Mouse (Mus musculus): ENCODE results near the gene Bik. TPM values are rescaled to one million over a fixed set of nuclear protein-coding genes. Genes with fewer than 3 reads are reported as not detected.

The Bik gene
- polyA plus RNA-seq, 1 experiment from 2014 or later = 1.5 TPM

- no peak overlapping the region for H3K4me2 ChIP-seq (replicated peaks)
- peaks cover 11% of the 10 kb centered on the region for H3K4me1 ChIP-seq
- H3K27me3 ChIP-seq (replicated peaks) = peaks cover 17% of the 10 kb centered on the region
- H3K27ac ChIP-seq = no peak overlapping the region
- no peak for ATAC-seq (ENCODE audit: low FRiP score, low read depth)
- no peak overlapping the region for H3K9ac ChIP-seq
- no peaks in the 10 kb centered on the region for H3K36me3 ChIP-seq
- H3K4me3 ChIP-seq = no peak overlapping the region
- whole genome bisulfite sequencing = 86% methylated on average over 6 of the region's 6 CpGs
- H3K9me3 ChIP-seq = 0 out of 2 replicates have a peak, but pooled peaks cover 4% of the 10 kb centered on the region
Observed at GRCm38 (mm10) chr15:83520861-83521382, 5.7 kb upstream of the Bik start.

- Histone ChIP-seq H3K4me1 (peaks cover 19% of the 10 kb centered on the region), H3K27me3 (replicated peaks) (peaks cover 36% of the 10 kb centered on the region), H3K9ac (no peak overlapping the region), H3K9me3 (no peaks in the 10 kb centered on the region), H3K4me3 (no peak overlapping the region), H3K27ac (no peak overlapping the region), H3K4me2 (replicated peaks) (no peak overlapping the region), H3K36me3 (no peaks in the 10 kb centered on the region)
- 30% methylated on average over 7 of the region's 7 CpGs for WGBS
- ATAC-seq (ENCODE audit: low FRiP score, low read depth) = no peak
Observed at GRCm38 (mm10) chr15:83523196-83523595, 3.5 kb upstream of the Bik start.

GRCm38 (mm10) chr15:83523638-83524332 lies 2.9 kb upstream of the Bik start:
- H3K27me3 ChIP-seq (replicated peaks) = peaks cover 41% of the 10 kb centered on the region
- no peak overlapping the region for H3K4me3 ChIP-seq
- H3K9ac ChIP-seq = no peak overlapping the region
- no peak overlapping the region for H3K27ac ChIP-seq
- H3K9me3 ChIP-seq = no peaks in the 10 kb centered on the region
- H3K4me2 ChIP-seq (replicated peaks) = no peak overlapping the region
- no peaks in the 10 kb centered on the region for H3K36me3 ChIP-seq
- no peak for ATAC-seq (ENCODE audit: low FRiP score, low read depth)
- H3K4me1 ChIP-seq = peaks cover 17% of the 10 kb centered on the region
- WGBS = 62% methylated on average over 14 of the region's 14 CpGs

- Histone ChIP-seq H3K4me2 (replicated peaks) (no peak overlapping the region), H3K36me3 (no peaks in the 10 kb centered on the region), H3K27ac (no peak overlapping the region), H3K9ac (no peak overlapping the region), H3K4me1 (peaks cover 17% of the 10 kb centered on the region), H3K4me3 (no peak overlapping the region), H3K9me3 (no peaks in the 10 kb centered on the region), H3K27me3 (replicated peaks) (peaks cover 37% of the 10 kb centered on the region)
- no peak for ATAC-seq (ENCODE audit: low FRiP score, low read depth)
- WGBS = 86% methylated on average over 3 of the region's 3 CpGs
Observed at GRCm38 (mm10) chr15:83524333-83524729, 2.3 kb upstream of the Bik start.

- no peaks in the 10 kb centered on the region for H3K36me3 ChIP-seq
- WGBS = under 1% methylated on average over 26 of the region's 26 CpGs
- ATAC-seq (ENCODE audit: low FRiP score, low read depth) = peak; percentile 17; the same call in 1 of the 2 replicates
- peaks cover 35% of the 10 kb centered on the region for H3K27me3 ChIP-seq (replicated peaks)
- H3K9me3 ChIP-seq = no peaks in the 10 kb centered on the region
- peak overlapping the region; percentile 93 for H3K4me2 ChIP-seq (replicated peaks)
- no peak overlapping the region for H3K27ac ChIP-seq
- H3K4me1 ChIP-seq = peaks cover 17% of the 10 kb centered on the region
- peak overlapping the region; percentile 49 for H3K4me3 ChIP-seq
- peak overlapping the region; percentile 42 for H3K9ac ChIP-seq
Observed at GRCm38 (mm10) chr15:83527092-83527437, 403 bp downstream of the Bik start.

GRCm38 (mm10) chr15:83527747-83528146 lies 1.1 kb downstream of the Bik start:
- H3K9ac ChIP-seq = no peak overlapping the region
- H3K36me3 ChIP-seq = no peaks in the 10 kb centered on the region
- WGBS = 77% methylated on average over 2 of the region's 2 CpGs
- no peaks in the 10 kb centered on the region for H3K9me3 ChIP-seq
- H3K4me1 ChIP-seq = peaks cover 17% of the 10 kb centered on the region
- H3K27ac ChIP-seq = no peak overlapping the region
- H3K4me3 ChIP-seq = no peak overlapping the region
- H3K4me2 ChIP-seq (replicated peaks) = no peak overlapping the region
- H3K27me3 ChIP-seq (replicated peaks) = peaks cover 35% of the 10 kb centered on the region
- no peak for ATAC-seq (ENCODE audit: low FRiP score, low read depth)

- Histone ChIP-seq H3K36me3 (no peaks in the 10 kb centered on the region), H3K9me3 (no peaks in the 10 kb centered on the region), H3K4me2 (replicated peaks) (no peak overlapping the region), H3K4me3 (no peak overlapping the region), H3K27me3 (replicated peaks) (peaks cover 35% of the 10 kb centered on the region), H3K4me1 (peaks cover 8% of the 10 kb centered on the region), H3K27ac (no peak overlapping the region), H3K9ac (no peak overlapping the region)
- ATAC-seq (ENCODE audit: low FRiP score, low read depth) = no peak
- WGBS = 74% methylated on average over 4 of the region's 4 CpGs
Observed at GRCm38 (mm10) chr15:83528892-83529291, 2.2 kb downstream of the Bik start.

GRCm38 (mm10) chr15:83529765-83530164 lies 3.1 kb downstream of the Bik start:
- peaks cover 35% of the 10 kb centered on the region for H3K27me3 ChIP-seq (replicated peaks)
- WGBS = 74% methylated on average over 5 of the region's 5 CpGs
- H3K4me2 ChIP-seq (replicated peaks) = no peak overlapping the region
- no peak overlapping the region for H3K27ac ChIP-seq
- H3K36me3 ChIP-seq = no peaks in the 10 kb centered on the region
- H3K9ac ChIP-seq = no peak overlapping the region
- H3K9me3 ChIP-seq = no peaks in the 10 kb centered on the region
- no peak overlapping the region for H3K4me3 ChIP-seq
- ATAC-seq (ENCODE audit: low FRiP score, low read depth) = no peak
- H3K4me1 ChIP-seq = peaks cover 8% of the 10 kb centered on the region

- no peak for ATAC-seq (ENCODE audit: low FRiP score, low read depth)
- Histone ChIP-seq H3K36me3 (no peaks in the 10 kb centered on the region), H3K27me3 (replicated peaks) (peaks cover 31% of the 10 kb centered on the region), H3K4me1 (peaks cover 8% of the 10 kb centered on the region), H3K27ac (no peak overlapping the region), H3K4me2 (replicated peaks) (no peak overlapping the region), H3K4me3 (no peak overlapping the region), H3K9me3 (no peaks in the 10 kb centered on the region), H3K9ac (no peak overlapping the region)
- 77% methylated on average over 9 of the region's 9 CpGs for WGBS
Observed at GRCm38 (mm10) chr15:83530233-83530632, 3.6 kb downstream of the Bik start.

- Histone ChIP-seq H3K4me1 (peaks cover 8% of the 10 kb centered on the region), H3K4me2 (replicated peaks) (no peak overlapping the region), H3K27me3 (replicated peaks) (peaks cover 26% of the 10 kb centered on the region), H3K27ac (no peak overlapping the region), H3K4me3 (no peak overlapping the region), H3K9me3 (no peaks in the 10 kb centered on the region), H3K9ac (no peak overlapping the region), H3K36me3 (no peaks in the 10 kb centered on the region)
- no peak for ATAC-seq (ENCODE audit: low FRiP score, low read depth)
- 70% methylated on average over 6 of the region's 6 CpGs for whole genome bisulfite sequencing
Observed at GRCm38 (mm10) chr15:83530688-83531087, 4.0 kb downstream of the Bik start.

- H3K27ac ChIP-seq = no peak overlapping the region
- ATAC-seq (ENCODE audit: low FRiP score, low read depth) = no peak
- 82% methylated on average over 5 of the region's 5 CpGs for WGBS
- H3K9me3 ChIP-seq = no peaks in the 10 kb centered on the region
- no peaks in the 10 kb centered on the region for H3K36me3 ChIP-seq
- no peak overlapping the region for H3K4me3 ChIP-seq
- H3K27me3 ChIP-seq (replicated peaks) = peaks cover 17% of the 10 kb centered on the region
- H3K4me1 ChIP-seq = peaks cover 4% of the 10 kb centered on the region
- H3K9ac ChIP-seq = no peak overlapping the region
- H3K4me2 ChIP-seq (replicated peaks) = no peak overlapping the region
Observed at GRCm38 (mm10) chr15:83531961-83532469, 5.4 kb downstream of the Bik start.

- ATAC-seq (ENCODE audit: low FRiP score, low read depth) = no peak
- H3K9me3 ChIP-seq = no peaks in the 10 kb centered on the region
- H3K27me3 ChIP-seq (replicated peaks) = peaks cover 11% of the 10 kb centered on the region
- no peak overlapping the region for H3K27ac ChIP-seq
- H3K4me3 ChIP-seq = no peak overlapping the region
- H3K36me3 ChIP-seq = no peaks in the 10 kb centered on the region
- H3K4me1 ChIP-seq = no peaks in the 10 kb centered on the region; the same call in 1 of the 2 replicates
- no peak overlapping the region for H3K4me2 ChIP-seq (replicated peaks)
- H3K9ac ChIP-seq = no peak overlapping the region
- 75% methylated on average over 7 of the region's 7 CpGs for WGBS
Observed at GRCm38 (mm10) chr15:83532606-83533005, 5.9 kb downstream of the Bik start.

Measured in neural tube, embryonic 12.5 days (tissue).